In genomic region chr14:55095671-55096070, GRCm38 (mm10) we compare ENCODE assay signal across 7 mouse cellular contexts. TPM values are rescaled to one million over a fixed set of nuclear protein-coding genes. Genes with fewer than 3 reads are reported as not detected.
A peak's percentile ranks its signal among the peaks of the same experiment; 100 is the strongest.
DNase-seq lines count a peak whose midpoint lies in the region; ATAC-seq and TF ChIP-seq lines count a peak whose summit lies in the region.

No protein-coding gene starts in this region.

- WGBS in neural tube, embryonic 11.5 days: 65% methylated on average over 12 of the region's 12 CpGs
- WGBS in forebrain, embryonic 13.5 days: 61% methylated on average over 12 of the region's 12 CpGs
- WGBS in limb, embryonic 14.5 days: 69% methylated on average over 12 of the region's 12 CpGs
- WGBS in stomach, embryonic 16.5 days: 51% methylated on average over 12 of the region's 12 CpGs

- H3K9me3 ChIP-seq in neural tube, embryonic 11.5 days (ENCODE audit: control insufficient read depth, low read length): no peaks in the 10 kb centered on the region
- H3K9me3 ChIP-seq in forebrain, embryonic 13.5 days (replicated peaks): no peaks in the 10 kb centered on the region
- no peaks in the 10 kb centered on the region for H3K9me3 ChIP-seq in limb, embryonic 14.5 days (ENCODE audit: control insufficient read depth, low read length)
- H3K9me3 ChIP-seq in stomach, embryonic 16.5 days (replicated peaks; ENCODE audit: control insufficient read depth, low read length): no peaks in the 10 kb centered on the region

- no peak for ATAC-seq in neural tube, embryonic 11.5 days (ENCODE audit: insufficient read depth, low FRiP score, low TSS enrichment)
- ATAC-seq in forebrain, embryonic 13.5 days: no peak
- ATAC-seq in limb, embryonic 14.5 days (ENCODE audit: low FRiP score, low read depth): no peak
- ATAC-seq in stomach, embryonic 16.5 days (ENCODE audit: insufficient read depth, low FRiP score): no peak

- no peak overlapping the region for H3K27ac ChIP-seq in neural tube, embryonic 11.5 days (ENCODE audit: low read depth, low read length)
- no peak overlapping the region; the same call in 1 of the 2 replicates for H3K27ac ChIP-seq in forebrain, embryonic 13.5 days
- no peak overlapping the region for H3K27ac ChIP-seq in limb, embryonic 14.5 days (replicated peaks; ENCODE audit: low read depth, low read length)
- H3K27ac ChIP-seq in stomach, embryonic 16.5 days (ENCODE audit: low read length): peak overlapping the region; percentile 85

- DNase-seq in neural tube, embryonic 11.5 days (ENCODE audit: low spot score): no peak
- no peak for DNase-seq in neural tube, embryonic 10.5 days (ENCODE audit: extremely low spot score, low spot score)
- no peak for DNase-seq in limb, embryonic 14.5 days (ENCODE audit: low spot score)
- DNase-seq in gastrocnemius, adult 18-20 months (ENCODE audit: low spot score): no peak
- no peak for DNase-seq in frontal cortex, adult 2 months (ENCODE audit: extremely low spot score in 1 of 2, low spot score in 1 of 2)

- H3K36me3 ChIP-seq in neural tube, embryonic 11.5 days (ENCODE audit: control insufficient read depth, insufficient read depth, low read length): no peaks in the 10 kb centered on the region
- H3K36me3 ChIP-seq in forebrain, embryonic 13.5 days (ENCODE audit: poor library complexity, severe bottlenecking): peaks cover 24% of the 10 kb centered on the region
- H3K36me3 ChIP-seq in limb, embryonic 14.5 days (ENCODE audit: control insufficient read depth, insufficient read depth, low read length): peaks cover 25% of the 10 kb centered on the region
- 0 out of 2 replicates have a peak, but pooled peaks cover 3% of the 10 kb centered on the region for H3K36me3 ChIP-seq in stomach, embryonic 16.5 days (ENCODE audit: control insufficient read depth, insufficient read depth, low read length)

- peaks cover 23% of the 10 kb centered on the region for H3K4me1 ChIP-seq in neural tube, embryonic 11.5 days (ENCODE audit: control insufficient read depth, insufficient read depth, low read length)
- H3K4me1 ChIP-seq in forebrain, embryonic 13.5 days: peaks cover 39% of the 10 kb centered on the region
- H3K4me1 ChIP-seq in limb, embryonic 14.5 days (ENCODE audit: control insufficient read depth, insufficient read depth, low read length): peaks cover 16% of the 10 kb centered on the region
- peaks cover 17% of the 10 kb centered on the region for H3K4me1 ChIP-seq in stomach, embryonic 16.5 days (ENCODE audit: control insufficient read depth, insufficient read depth, low read length)

- H3K27me3 ChIP-seq in neural tube, embryonic 11.5 days (ENCODE audit: control insufficient read depth, insufficient read depth, low read length): no peaks in the 10 kb centered on the region
- no peaks in the 10 kb centered on the region for H3K27me3 ChIP-seq in forebrain, embryonic 13.5 days
- no peaks in the 10 kb centered on the region for H3K27me3 ChIP-seq in limb, embryonic 14.5 days (ENCODE audit: control insufficient read depth, insufficient read depth, low read length)
- H3K27me3 ChIP-seq in stomach, embryonic 16.5 days (ENCODE audit: control insufficient read depth, insufficient read depth, low read length): no peaks in the 10 kb centered on the region

- peak overlapping the region; percentile 75 for H3K4me2 ChIP-seq in neural tube, embryonic 11.5 days (ENCODE audit: low read depth)
- peak overlapping the region; percentile 82 for H3K4me2 ChIP-seq in forebrain, embryonic 13.5 days
- H3K4me2 ChIP-seq in limb, embryonic 14.5 days (replicated peaks; ENCODE audit: low read depth, low read length, severe bottlenecking): peak overlapping the region; percentile 67
- H3K4me2 ChIP-seq in stomach, embryonic 16.5 days (ENCODE audit: low read depth, low read length): peak overlapping the region; percentile 87

- peak overlapping the region; percentile 56 for H3K9ac ChIP-seq in neural tube, embryonic 11.5 days (ENCODE audit: low read length)
- H3K9ac ChIP-seq in forebrain, embryonic 13.5 days: peak overlapping the region; percentile 79
- peak overlapping the region; percentile 71; the same call in 1 of the 2 replicates for H3K9ac ChIP-seq in limb, embryonic 14.5 days (ENCODE audit: low read depth, low read length, severe bottlenecking)
- H3K9ac ChIP-seq in stomach, embryonic 16.5 days (ENCODE audit: low read length): peak overlapping the region; percentile 90

- peak overlapping the region; percentile 39 for H3K4me3 ChIP-seq in neural tube, embryonic 11.5 days (ENCODE audit: low read depth, low read length)
- peak overlapping the region; percentile 56 for H3K4me3 ChIP-seq in forebrain, embryonic 13.5 days
- H3K4me3 ChIP-seq in limb, embryonic 14.5 days (replicated peaks; ENCODE audit: low read length): peak overlapping the region; percentile 67
- H3K4me3 ChIP-seq in stomach, embryonic 16.5 days (replicated peaks; ENCODE audit: low read length): peak overlapping the region; percentile 85

- TF ChIP-seq POLR2A in limb, embryonic 14.5 days (IDR thresholded peaks at IDR 0.05; ENCODE audit: borderline replicate concordance, extremely low read depth, insufficient read depth, insufficient read length): no peak

RNA-seq across cellular contexts. Expression of gene Thtpa, which starts 1.1 kb away (rescaled TPM):
- 22.4 and 23.7 TPM in 2 replicates for polyA plus RNA-seq in neural tube, embryonic 11.5 days (2014; fragmentation: Nextera tagmentation; extraction: Ambion mirVana)
- polyA plus RNA-seq in forebrain, embryonic 13.5 days (2015; fragmentation: Nextera tagmentation; extraction: Ambion mirVana): 39.0 and 42.0 TPM in 2 replicates
- 11.9 and 12.4 TPM in 2 replicates for polyA plus RNA-seq in limb, embryonic 14.5 days (2012; rRNA removed)
- polyA plus RNA-seq in limb, embryonic 14.5 days (2014; fragmentation: Nextera tagmentation; extraction: Ambion mirVana): 19.9 and 20.3 TPM in 2 replicates
- polyA plus RNA-seq in stomach, embryonic 16.5 days (2015; fragmentation: Nextera tagmentation; extraction: Ambion mirVana): 19.9 and 22.5 TPM in 2 replicates
- 10 to 100 TPM; 12.1 to 14.8 TPM for total RNA-seq in gastrocnemius, adult 18-20 months (2021)
- polyA plus RNA-seq in frontal cortex, adult 2 months (2012; rRNA removed): 14.4 and 15.5 TPM in 2 replicates

RNA-seq across cellular contexts. Expression of gene Zfhx2, which starts 3.5 kb away (rescaled TPM):
- polyA plus RNA-seq in neural tube, embryonic 11.5 days (2014; fragmentation: Nextera tagmentation; extraction: Ambion mirVana): 16.6 and 17.6 TPM in 2 replicates
- polyA plus RNA-seq in forebrain, embryonic 13.5 days (2015; fragmentation: Nextera tagmentation; extraction: Ambion mirVana): 26.7 and 28.0 TPM in 2 replicates
- 5.3 and 6.1 TPM in 2 replicates for polyA plus RNA-seq in limb, embryonic 14.5 days (2012; rRNA removed)
- 3.7 and 4.7 TPM in 2 replicates for polyA plus RNA-seq in limb, embryonic 14.5 days (2014; fragmentation: Nextera tagmentation; extraction: Ambion mirVana)
- 3.1 and 3.6 TPM in 2 replicates for polyA plus RNA-seq in stomach, embryonic 16.5 days (2015; fragmentation: Nextera tagmentation; extraction: Ambion mirVana)
- total RNA-seq in gastrocnemius, adult 18-20 months (2021): 1 to 10 TPM; 4.9 to 5.6 TPM
- 13.4 and 15.0 TPM in 2 replicates for polyA plus RNA-seq in frontal cortex, adult 2 months (2012; rRNA removed)

RNA-seq across cellular contexts. Expression of gene Ap1g2, which starts 10.7 kb away (rescaled TPM):
- polyA plus RNA-seq in neural tube, embryonic 11.5 days (2014; fragmentation: Nextera tagmentation; extraction: Ambion mirVana): 6.8 and 7.3 TPM in 2 replicates
- polyA plus RNA-seq in forebrain, embryonic 13.5 days (2015; fragmentation: Nextera tagmentation; extraction: Ambion mirVana): 9.7 and 9.8 TPM in 2 replicates
- 22.9 and 31.4 TPM in 2 replicates for polyA plus RNA-seq in limb, embryonic 14.5 days (2012; rRNA removed)
- 19.5 and 20.4 TPM in 2 replicates for polyA plus RNA-seq in limb, embryonic 14.5 days (2014; fragmentation: Nextera tagmentation; extraction: Ambion mirVana)
- polyA plus RNA-seq in stomach, embryonic 16.5 days (2015; fragmentation: Nextera tagmentation; extraction: Ambion mirVana): 46.2 and 54.8 TPM in 2 replicates
- 1 to 10 TPM; 4.2 to 4.9 TPM for total RNA-seq in gastrocnemius, adult 18-20 months (2021)
- polyA plus RNA-seq in frontal cortex, adult 2 months (2012; rRNA removed): 15.5 and 18.3 TPM in 2 replicates

RNA-seq across cellular contexts. Expression of gene Jph4, which starts 21.1 kb away (rescaled TPM):
- polyA plus RNA-seq in neural tube, embryonic 11.5 days (2014; fragmentation: Nextera tagmentation; extraction: Ambion mirVana): 3.8 and 4.4 TPM in 2 replicates
- 17.5 and 17.7 TPM in 2 replicates for polyA plus RNA-seq in forebrain, embryonic 13.5 days (2015; fragmentation: Nextera tagmentation; extraction: Ambion mirVana)
- polyA plus RNA-seq in limb, embryonic 14.5 days (2012; rRNA removed): 10.4 and 11.2 TPM in 2 replicates
- 2.5 and 3.0 TPM in 2 replicates for polyA plus RNA-seq in limb, embryonic 14.5 days (2014; fragmentation: Nextera tagmentation; extraction: Ambion mirVana)
- polyA plus RNA-seq in stomach, embryonic 16.5 days (2015; fragmentation: Nextera tagmentation; extraction: Ambion mirVana): 1.1 and 1.2 TPM in 2 replicates
- under 1 TPM; 0.07 to 0.11 TPM for total RNA-seq in gastrocnemius, adult 18-20 months (2021)
- 228 and 231 TPM in 2 replicates for polyA plus RNA-seq in frontal cortex, adult 2 months (2012; rRNA removed)
